Mouse (Mus musculus) naive thymus-derived CD4-positive, alpha-beta T cell, adult 2 months (primary cell): ENCODE data around the gene Nphs1.
"Not testable (repeated sequence)": the region's sequence is repeated elsewhere in the genome, so short reads cannot be mapped to it uniquely, and the experiment has no call there.

ENCODE experiments used
- DNase-seq: peaks from one replicate; pipeline ENCODE4 v3.0.0-alpha.2; 2011; ENCODE audit warnings: low read depth

Gene Nphs1

GRCm38 (mm10) chr7:30440697-30441096 lies 17.4 kb upstream of the Nphs1 start:
- peak; percentile 80 for DNase-seq

DNA sequence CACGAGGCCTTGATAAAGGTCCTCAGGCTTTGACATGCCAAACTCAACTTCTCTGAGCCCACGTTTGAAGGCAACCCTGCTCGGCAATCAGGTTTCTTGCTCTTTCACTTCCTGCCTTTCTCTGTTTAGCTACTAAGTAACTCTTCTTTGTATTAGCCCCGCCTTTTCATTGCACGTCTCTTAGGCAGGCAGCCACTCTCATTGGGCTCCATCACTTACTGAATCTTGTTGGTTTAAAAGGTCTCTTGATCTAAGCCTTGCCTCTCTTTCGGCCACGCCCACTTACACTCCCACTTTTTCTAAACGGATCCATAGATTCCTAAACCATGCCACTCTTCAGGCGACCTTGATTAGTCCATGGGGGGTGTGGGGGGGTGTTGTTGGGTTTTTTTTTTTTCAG lies 14.4 kb upstream of the Nphs1 start:
- peak; percentile 52 for DNase-seq

DNA sequence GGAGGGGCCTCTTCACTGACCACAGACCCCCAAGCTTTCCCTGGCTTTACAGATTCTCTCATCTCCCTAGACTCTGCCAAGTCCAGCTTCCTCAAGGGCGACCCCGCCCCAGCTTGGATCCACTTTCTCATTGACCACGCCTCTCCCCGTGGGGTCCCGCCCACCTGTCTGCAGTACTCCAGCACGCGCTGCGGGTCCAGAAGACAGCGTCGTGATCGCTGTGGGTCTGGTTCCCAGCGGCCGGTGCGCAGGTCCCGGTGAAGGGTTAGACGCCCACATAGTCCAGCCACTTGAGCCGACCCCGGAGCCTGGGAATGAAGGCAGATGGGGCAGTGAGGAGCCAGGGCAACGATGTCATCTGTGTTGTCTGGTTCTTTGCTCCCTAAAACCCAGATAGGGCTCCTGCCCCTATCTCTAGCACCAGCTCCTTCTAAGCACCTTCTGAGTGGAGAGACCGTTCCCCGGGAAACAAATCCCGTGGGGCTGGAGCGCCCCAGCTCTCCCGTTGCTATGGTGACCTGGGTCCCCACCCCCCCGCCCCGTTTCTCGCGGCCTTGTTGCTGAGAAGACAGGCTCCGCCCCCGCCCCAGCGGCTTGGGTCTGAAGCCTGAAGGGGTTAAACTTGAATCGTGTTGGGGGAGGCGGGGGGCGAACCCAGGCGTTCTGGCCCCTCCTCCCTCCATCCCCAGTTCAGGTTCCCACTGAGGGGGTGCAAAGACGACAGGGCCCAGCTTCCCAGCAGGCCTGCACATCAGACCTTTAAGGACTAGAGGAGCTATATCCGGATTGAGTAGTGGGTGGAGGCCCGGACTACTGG lies 13.8 kb upstream of the Nphs1 start:
- DNase-seq, result peak; percentile 62

GRCm38 (mm10) chr7:30444971-30445751 lies 13.0 kb upstream of the Nphs1 start, which contains the start of gene Aplp1:
Gene Aplp1, minus strand, starts transcription at chr7:30445535.
- DNase-seq, result peak; percentile 71

- no peak for DNase-seq
Observed at GRCm38 (mm10) chr7:30450241-30450640, 7.9 kb upstream of the Nphs1 start.

DNA sequence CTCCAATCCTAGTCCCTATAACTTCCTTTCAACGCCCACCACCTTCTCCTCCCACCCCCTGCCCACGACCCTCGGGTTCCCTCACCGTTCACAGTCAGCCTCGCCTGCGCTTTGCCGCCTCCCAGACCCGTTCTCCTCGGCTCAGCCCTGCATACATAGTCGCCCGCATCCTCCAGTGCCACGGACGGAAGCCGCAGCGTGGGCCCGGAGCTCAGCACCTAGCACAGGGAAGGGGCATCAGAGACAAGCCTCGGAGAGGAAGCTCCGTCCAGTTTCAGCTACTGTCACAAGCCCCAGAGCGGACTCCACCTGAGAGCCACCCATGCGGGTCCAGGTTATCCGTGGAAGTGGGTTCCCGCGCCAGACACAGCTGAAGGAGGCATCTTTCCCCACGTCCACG lies 4.8 kb upstream of the Nphs1 start:
- peak; percentile 46 for DNase-seq

DNA sequence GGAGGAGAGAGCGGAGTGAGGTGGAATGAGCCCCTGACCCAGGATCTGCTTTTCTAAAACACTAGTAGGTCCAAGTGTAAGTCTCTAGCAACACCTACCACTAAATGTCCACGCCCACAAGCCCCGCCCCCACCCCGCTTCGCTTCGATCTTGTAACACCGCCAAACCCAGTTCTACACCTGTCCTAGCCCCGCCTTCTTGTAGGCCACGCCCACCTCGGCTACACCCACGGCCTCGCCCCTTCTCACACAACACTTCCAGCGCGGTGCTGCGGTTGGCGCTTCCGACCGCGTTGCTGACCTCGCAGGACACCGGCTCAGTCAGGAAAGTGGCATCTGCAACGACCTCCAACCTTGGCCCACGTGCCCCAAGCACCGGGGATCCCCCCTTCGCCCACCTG lies 4.3 kb upstream of the Nphs1 start:
- DNase-seq, result peak; percentile 76

DNA sequence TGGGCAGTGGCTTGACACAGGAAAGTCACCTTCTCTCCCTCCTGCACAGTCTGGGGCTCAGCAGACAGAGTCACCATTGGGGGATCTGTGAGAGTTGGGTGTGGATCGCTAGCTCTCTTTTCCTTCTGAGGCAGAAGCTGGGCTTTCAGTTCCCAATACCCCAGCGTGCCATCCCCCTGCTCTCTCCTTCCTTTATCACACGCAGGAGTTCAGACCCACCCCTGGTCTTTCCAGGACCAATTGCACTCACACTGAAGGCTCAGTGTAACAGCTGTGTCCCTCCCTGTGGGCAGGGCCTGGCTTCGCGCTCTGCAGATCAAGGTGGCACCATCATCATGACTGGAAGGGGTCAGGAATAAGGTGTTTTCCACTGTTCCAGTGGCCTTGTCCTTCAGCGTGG lies 3.9 kb upstream of the Nphs1 start:
- DNase-seq, result no peak

DNA sequence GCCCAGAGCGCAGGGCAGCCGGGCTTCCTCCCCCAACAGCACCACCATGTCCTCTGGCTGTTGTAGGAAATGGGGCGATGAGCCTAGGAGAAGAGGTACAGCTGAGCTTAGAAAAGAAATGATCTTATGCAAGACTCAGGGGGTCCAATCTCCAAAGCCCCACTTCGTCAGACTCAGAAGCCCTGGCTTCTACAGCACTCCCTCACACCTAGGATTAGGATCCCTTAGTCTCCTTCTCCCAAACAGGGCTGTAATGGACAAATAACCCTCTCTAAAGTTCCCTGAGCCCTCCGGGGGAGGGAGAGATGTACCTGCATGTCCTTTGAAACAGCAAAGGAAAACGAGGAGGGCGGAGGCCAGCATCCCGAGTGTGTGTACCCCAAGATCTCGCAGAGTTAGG lies 1.6 kb upstream of the Nphs1 start:
- no peak for DNase-seq

DNA sequence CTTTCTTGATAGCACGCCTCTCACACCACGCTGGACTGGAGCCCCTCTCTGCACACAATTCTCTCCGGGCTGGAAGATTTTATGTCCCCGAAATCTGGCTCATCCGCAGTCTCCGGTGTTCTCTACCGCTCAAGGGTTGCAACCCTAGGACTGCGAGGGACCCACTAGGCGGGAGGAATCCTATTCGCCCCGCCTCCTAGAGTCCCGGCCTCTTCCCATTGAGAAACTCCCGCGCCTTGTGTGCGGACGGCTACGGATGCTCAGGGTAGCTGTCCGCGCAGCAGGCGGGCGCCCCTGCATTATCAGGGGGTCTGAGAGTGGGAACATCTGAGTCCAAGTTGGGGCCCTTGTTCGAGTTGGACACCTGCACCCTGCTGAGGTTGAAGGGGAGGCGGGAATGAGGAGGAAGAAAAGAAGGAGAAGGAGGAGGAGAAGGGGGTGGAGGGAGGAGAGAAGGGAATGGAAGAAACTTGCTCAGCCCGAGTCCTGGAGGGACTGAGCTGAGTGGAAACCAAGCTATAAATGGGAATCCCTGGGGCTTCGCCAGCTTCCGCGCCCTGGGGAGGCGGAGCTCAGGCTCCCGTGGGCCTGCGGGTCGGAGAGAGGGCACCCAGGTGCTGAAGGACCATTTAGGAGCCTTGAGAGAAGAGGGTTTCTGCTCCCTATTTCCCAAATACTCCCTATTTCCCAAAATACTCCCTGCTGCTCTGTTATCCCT lies 1.0 kb upstream of the Nphs1 start:
- DNase-seq, result no peak

DNA sequence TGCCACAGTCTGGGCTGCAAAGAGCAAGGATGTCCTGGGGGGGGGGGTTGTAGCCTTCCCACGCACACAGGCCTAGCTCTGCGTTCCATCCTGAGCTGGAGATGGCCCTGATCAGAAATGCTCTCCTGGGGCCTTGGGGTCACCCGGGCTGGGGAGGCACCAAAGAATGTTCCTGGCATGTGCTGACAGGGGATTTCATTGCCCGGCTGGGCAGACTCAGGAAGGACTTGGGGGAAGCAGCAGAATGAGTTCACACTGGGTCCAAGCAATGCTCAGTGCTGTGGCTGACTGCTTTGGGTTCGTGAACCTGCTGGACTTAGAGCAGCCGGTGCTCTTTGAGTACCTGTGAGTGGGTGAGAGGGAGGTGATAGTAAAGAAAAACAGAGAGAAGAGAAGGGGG lies 1.4 kb downstream of the Nphs1 start:
- no peak for DNase-seq

DNA sequence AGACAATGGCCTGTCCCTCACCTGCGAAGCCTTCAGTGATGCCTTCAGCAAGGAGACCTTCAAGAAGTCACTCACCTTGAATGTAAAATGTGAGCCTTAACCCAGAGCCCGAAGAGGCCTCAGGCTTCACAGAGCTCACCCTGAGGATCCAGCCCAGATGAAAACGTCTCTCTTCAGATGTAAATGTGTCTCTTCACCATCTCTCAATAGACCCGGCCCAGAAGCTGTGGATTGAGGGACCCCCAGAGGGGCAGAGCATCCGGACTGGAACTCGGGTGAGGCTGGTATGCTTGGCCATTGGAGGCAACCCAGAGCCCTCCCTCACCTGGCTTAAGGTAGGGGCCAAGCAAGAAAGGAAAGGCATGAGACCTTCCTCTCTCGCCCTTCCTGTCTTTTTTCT lies 5.5 kb downstream of the Nphs1 start:
- DNase-seq, result no peak

DNA sequence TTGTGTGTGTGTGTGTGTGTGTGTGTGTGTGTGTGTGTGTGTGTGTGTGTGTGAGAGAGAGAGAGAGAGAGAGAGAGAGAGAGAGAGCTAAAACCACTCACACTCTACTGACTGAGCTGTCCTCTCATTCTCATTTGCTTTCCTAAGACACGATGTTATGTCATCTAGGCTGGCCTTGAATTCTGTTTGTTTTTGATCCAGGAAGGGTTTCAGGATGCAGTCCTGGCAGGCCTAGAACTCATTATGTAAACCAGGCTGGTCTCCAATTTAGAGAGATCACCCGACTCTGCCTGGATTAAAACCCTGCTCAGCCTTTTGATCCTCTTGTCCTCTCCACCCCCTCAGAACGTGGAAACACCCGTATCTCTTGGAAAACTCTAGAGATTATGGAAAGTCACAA lies 5.9 kb downstream of the Nphs1 start:
- no peak for DNase-seq

DNA sequence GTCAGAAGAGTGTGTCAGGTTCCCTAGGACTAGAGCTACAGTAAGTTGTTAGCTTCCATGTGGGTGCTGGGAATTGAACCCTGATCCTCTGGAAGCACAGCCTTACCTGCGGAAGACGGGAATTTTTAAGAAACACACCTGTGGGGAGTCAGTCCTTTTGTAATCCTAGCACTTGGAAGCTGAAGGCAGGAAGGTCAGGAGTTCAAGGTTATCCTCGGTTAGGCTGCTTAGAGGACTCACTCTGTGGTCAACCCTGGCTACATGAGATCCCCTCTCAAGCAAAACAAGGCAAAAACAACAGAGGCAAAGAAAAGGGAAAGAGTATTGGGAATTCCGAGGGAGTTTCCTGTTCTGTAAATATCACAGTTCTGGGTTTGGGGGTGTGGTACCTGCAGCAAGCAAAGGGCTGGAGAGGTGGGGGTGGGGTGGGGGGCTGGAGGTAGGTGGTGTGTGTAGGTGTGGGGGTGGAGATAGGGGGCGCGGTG lies 6.7 kb downstream of the Nphs1 start:
- DNase-seq, result no peak

DNA sequence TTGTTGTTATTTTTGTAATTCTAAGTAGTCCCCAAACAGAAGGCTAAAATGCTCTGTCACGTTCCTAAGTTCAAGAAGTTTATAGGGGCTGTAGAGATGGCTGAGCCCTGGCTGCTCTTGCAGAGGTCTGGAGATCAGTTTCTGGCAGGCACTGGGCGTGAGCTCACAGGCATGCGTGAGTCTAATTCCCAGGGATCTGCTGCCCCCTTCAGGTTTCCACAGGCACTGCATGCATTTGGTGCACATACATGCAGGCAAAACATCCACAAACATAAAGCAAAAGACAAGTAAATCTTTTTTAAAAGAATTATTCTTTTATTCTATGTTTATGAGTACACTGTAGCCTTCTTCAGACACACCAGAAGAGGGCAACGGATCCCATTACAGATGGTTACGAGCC lies 14.3 kb downstream of the Nphs1 start:
- DNase-seq, result peak; percentile 63

DNA sequence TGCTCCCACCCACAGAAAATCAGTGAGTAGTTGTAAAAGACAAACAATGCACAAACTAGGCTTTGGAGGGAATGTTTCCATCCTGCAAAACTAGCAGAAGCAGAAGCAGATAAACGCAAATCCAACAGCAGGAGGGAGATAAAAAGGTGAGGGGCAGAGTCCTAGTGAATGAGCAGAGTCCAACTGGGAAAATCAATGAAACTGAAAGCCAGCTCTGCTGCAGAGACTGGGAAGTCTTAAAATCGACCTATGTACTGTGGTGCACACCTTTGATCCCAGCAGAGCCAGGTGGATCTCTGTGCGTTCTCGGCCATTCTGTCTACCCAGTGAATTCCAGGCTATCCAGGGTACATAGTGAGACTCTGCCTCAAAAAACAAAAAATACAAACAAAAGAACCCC lies 16.9 kb downstream of the Nphs1 start:
- DNase-seq, result no peak

- DNase-seq, result not testable (repeated sequence)
Observed at GRCm38 (mm10) chr7:30476136-30476535, 18.0 kb downstream of the Nphs1 start.

DNA sequence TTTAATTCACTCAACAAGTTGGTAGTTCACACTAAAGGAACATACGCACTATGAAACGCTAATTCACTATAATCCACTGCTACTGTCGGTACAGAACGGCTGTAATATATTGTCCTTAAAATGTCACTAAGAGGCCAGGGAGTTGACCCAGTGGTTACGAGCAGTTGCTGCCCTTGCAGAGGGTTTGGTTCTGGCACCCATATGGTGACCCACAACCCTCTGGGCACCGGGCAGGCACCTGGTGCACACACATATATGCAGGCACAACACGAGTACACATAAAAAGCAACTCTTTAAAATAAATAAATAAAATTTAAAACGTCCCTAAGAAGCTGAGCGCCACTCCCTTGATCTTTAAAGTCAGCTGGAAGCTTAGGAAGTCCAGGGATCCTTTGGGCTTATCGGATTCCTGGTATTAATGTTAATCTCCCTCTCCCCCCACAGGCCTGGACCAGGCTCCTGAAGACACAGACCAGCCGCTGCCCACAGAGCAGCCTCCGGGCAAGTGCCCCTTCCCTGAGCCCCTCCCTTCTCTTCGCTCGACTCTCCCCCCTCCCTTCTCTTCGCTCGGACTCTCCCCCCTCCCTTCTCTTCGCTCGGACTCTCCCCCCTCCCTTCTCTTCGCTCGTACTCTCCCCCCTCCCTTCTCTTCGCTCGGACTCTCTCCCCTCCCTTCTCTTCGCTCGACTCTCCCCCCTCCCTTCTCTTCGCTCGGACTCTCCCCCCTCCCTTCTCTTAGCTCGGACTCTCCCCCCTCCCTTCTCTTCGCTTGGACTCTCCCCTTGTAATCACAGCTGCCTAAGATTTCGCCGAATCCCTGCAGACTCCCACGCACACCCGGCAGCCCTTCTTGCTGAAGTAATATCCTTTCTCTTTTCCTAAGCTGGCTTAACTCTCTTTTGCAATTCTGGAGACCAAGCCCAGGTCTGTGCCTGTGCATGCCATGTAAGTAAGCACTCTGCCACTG lies 19.6 kb downstream of the Nphs1 start:
- no peak for DNase-seq

GRCm38 (mm10) chr7:30484250-30484649 lies 26.1 kb downstream of the Nphs1 start:
- no peak for DNase-seq

DNA sequence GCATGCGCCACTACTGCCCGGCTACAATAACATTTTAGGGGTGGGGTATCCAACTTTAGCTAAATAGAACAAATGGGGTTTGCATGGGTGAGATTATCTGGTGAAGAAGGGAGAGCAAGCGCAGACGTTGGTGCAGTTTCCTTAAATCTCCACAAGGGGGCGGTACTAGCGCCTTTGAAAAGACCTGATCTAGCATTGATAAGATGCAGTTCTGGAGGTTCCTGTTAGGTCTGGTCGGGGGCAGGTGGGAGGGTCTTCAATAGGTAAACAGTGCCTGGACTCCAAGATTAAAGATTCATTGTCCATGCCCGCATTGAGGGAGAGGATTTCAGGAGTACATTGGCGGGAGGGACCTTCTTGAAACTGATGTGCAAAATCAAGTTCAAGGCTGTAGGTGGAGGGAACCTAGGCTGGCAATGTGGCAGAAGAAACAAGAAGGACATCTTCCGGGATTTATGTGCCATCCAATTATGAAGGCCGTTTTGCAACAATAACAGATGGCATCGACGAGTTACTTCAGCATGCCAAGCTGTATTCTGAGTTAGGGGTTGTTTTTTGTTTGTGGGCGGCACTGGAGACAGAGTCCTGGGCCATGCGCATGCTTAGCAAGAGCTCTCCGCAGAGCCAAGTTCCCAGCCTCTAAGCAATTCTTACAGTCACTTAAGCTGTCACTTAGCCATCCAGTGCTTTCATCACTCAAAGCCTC lies 32.3 kb downstream of the Nphs1 start:
- peak; percentile 69 for DNase-seq

GRCm38 (mm10) chr7:30490957-30491307 lies 32.8 kb downstream of the Nphs1 start:
- no peak for DNase-seq
